Mouse (Mus musculus) intestine, postnatal 0 days (tissue): Measurements from ENCODE around the gene Swap70. TPM values are rescaled to one million over a fixed set of nuclear protein-coding genes. Genes with fewer than 3 reads are reported as not detected.

Experiments
- ATAC-seq: fragments of 200-750 bp; cut with Nextera tagmentation; 2 replicates; pipeline ENCODE4 v1.8.0; 2017; ENCODE audit warnings: mild to moderate bottlenecking, moderate TSS enrichment, moderate library complexity
- H3K27ac ChIP-seq: fragments of 300-500 bp; sonication (generic); 2 replicates; pipeline ENCODE4 v1.5.1; 2014; ENCODE audit warnings: mild to moderate bottlenecking, low read depth, low read length, moderate library complexity
- H3K27me3 ChIP-seq: fragments of 300-500 bp; sonication (generic); replicated peaks from 2 replicates; pipeline ENCODE4 v1.6.1; 2014; ENCODE audit warnings: low read length, mixed read lengths; ENCODE audit not compliant: control insufficient read depth, insufficient read depth
- H3K36me3 ChIP-seq: fragments of 300-500 bp; sonication (generic); 2 replicates; pipeline ENCODE4 v1.6.1; 2014; ENCODE audit warnings: mild to moderate bottlenecking, moderate library complexity; ENCODE audit not compliant: control insufficient read depth, insufficient read depth
- H3K4me1 ChIP-seq: fragments of 300-500 bp; sonication (generic); replicated peaks from 2 replicates; pipeline ENCODE4 v1.6.1; 2014; ENCODE audit warnings: antibody characterized with exemption, low read length, mixed read lengths; ENCODE audit not compliant: control insufficient read depth, insufficient read depth
- H3K4me2 ChIP-seq: fragments of 300-500 bp; sonication (generic); replicated peaks from 2 replicates; pipeline ENCODE4 v1.6.1; 2014; ENCODE audit warnings: low read depth, mild to moderate bottlenecking, moderate library complexity
- H3K4me3 ChIP-seq: fragments of 300-500 bp; sonication (generic); 2 replicates; pipeline ENCODE4 v1.5.1; 2014; ENCODE audit warnings: low read depth, low read length
- H3K9ac ChIP-seq: fragments of 300-500 bp; sonication (generic); 2 replicates; pipeline ENCODE4 v1.6.1; 2014; ENCODE audit warnings: mild to moderate bottlenecking, low read depth, low read length
- H3K9me3 ChIP-seq: fragments of 300-500 bp; sonication (generic); 2 replicates; pipeline ENCODE4 v1.6.1; 2016; ENCODE audit warnings: mixed run types; ENCODE audit not compliant: control insufficient read depth
- CTCF ChIP-seq: sonication (generic); IDR thresholded peaks from 2 replicates; pipeline ENCODE4 v1.5.1; 2016; ENCODE audit warnings: low read depth, mild to moderate bottlenecking, control low read depth, antibody characterized with exemption, moderate library complexity
- WGBS: fragments of 180-500 bp; shearing (Covaris S2); extraction: QIAGEN DNeasy Blood & Tissue Kit; methylation state at CpG from one replicate; pipeline ENCODE4 v1.1.7; 2014; 5-methylcytosine and 5-hydroxymethylcytosine counted together
- polyA plus RNA-seq: library from polyadenylated mRNA; unstranded; fragments of >200 nt; fragmentation: Nextera tagmentation; extraction: Ambion mirVana; gene quantifications from 2 replicates; pipeline ENCODE4 v1.2.1, GENCODE M21; 2015

Swap70 gene
- polyA plus RNA-seq, 1 experiment from 2014 or later, result 11.1 TPM

DNA sequence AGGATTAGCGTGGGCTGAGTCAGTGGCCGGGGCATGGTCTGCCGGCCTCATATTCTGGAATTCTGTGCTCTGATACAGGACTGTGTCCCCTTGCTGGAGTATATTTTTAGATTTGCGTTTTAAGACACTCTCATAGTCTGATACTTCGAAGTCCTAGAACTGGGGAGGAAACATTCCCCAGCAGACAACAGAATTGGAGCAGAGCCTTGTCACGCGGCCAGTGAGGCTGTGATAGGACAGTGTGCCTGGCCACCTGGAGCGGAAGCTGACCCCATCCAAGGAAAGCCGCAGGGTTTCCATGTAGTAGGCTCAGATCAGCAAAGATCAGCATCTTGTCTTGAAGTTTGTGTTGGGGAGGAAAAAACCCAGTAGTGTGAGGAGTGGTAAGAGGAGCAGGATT lies 23.6 kb downstream of the Swap70 start:
- no peaks in the 10 kb centered on the region for H3K27me3 ChIP-seq
- H3K9me3 ChIP-seq, result no peaks in the 10 kb centered on the region
- no peak overlapping the region for H3K4me2 ChIP-seq
- H3K27ac ChIP-seq, result no peak overlapping the region
- no peak overlapping the region for H3K9ac ChIP-seq
- WGBS, result 92% methylated on average over 9 of the region's 9 CpGs
- H3K4me3 ChIP-seq, result no peak overlapping the region
- 0 out of 2 replicates have a peak, but pooled peaks cover 8% of the 10 kb centered on the region for H3K36me3 ChIP-seq
- no peak for ATAC-seq
- no peaks in the 10 kb centered on the region for H3K4me1 ChIP-seq
- TF ChIP-seq CTCF, result no peak

GRCm38 (mm10) chr7:110246526-110246925 lies 25.0 kb downstream of the Swap70 start:
- no peak overlapping the region for H3K4me3 ChIP-seq

GRCm38 (mm10) chr7:110247801-110248200 lies 26.3 kb downstream of the Swap70 start:
- Histone ChIP-seq H3K27ac (no peak overlapping the region), H3K9me3 (no peaks in the 10 kb centered on the region), H3K4me1 (no peaks in the 10 kb centered on the region), H3K4me3 (no peak overlapping the region), H3K27me3 (no peaks in the 10 kb centered on the region), H3K9ac (no peak overlapping the region), H3K4me2 (no peak overlapping the region), H3K36me3 (peaks cover 14% of the 10 kb centered on the region)
- ATAC-seq, result no peak
- WGBS, result 94% methylated on average over 3 of the region's 3 CpGs
- TF ChIP-seq CTCF, result no peak

More at GRCm38 (mm10) chr7:110246526-110246925, 25.0 kb downstream of the Swap70 start:
- Histone ChIP-seq H3K36me3 (0 out of 2 replicates have a peak, but pooled peaks cover 8% of the 10 kb centered on the region), H3K9ac (no peak overlapping the region), H3K9me3 (no peaks in the 10 kb centered on the region), H3K4me1 (no peaks in the 10 kb centered on the region), H3K27me3 (no peaks in the 10 kb centered on the region), H3K4me2 (no peak overlapping the region), H3K27ac (no peak overlapping the region)
- TF ChIP-seq CTCF, result no peak
- 94% methylated on average over 9 of the region's 9 CpGs for WGBS
- ATAC-seq, result no peak

- TF ChIP-seq CTCF, result no peak
- H3K4me3 ChIP-seq, result no peak overlapping the region
- 90% methylated on average over 4 of the region's 4 CpGs for WGBS
- no peak overlapping the region for H3K9ac ChIP-seq
- peaks cover 22% of the 10 kb centered on the region for H3K36me3 ChIP-seq
- ATAC-seq, result no peak
- H3K9me3 ChIP-seq, result no peaks in the 10 kb centered on the region
- no peaks in the 10 kb centered on the region for H3K4me1 ChIP-seq
- no peak overlapping the region for H3K4me2 ChIP-seq
- H3K27ac ChIP-seq, result no peak overlapping the region
- H3K27me3 ChIP-seq, result no peaks in the 10 kb centered on the region
Observed at GRCm38 (mm10) chr7:110248677-110249076, 27.2 kb downstream of the Swap70 start.

DNA sequence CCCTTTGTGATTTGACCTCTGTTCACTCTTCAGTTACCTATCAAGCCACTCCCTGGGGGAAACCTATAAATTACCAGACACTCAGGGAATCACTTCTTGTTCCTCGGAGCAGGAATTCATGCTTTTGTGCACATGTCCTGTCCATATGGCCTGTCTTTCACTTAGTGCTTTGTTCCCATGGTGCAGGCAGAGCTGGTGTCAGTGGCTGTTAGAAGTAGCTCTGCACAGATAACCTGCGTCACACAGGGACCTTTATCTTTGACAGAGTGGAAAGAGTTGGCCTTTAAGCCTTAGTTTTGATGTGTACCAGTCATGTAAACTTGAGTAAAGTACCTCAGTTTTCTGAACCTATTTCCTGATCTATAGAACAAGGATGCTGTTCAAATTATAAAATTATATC lies 32.4 kb downstream of the Swap70 start:
- no peak for ATAC-seq
- Histone ChIP-seq H3K36me3 (peaks cover 14% of the 10 kb centered on the region), H3K4me2 (no peak overlapping the region), H3K4me1 (peaks cover 8% of the 10 kb centered on the region), H3K4me3 (no peak overlapping the region), H3K9me3 (no peaks in the 10 kb centered on the region), H3K27ac (no peak overlapping the region), H3K9ac (no peak overlapping the region), H3K27me3 (no peaks in the 10 kb centered on the region)
- no peak for TF ChIP-seq CTCF
- WGBS, result 46% methylated on average over 2 of the region's 2 CpGs

DNA sequence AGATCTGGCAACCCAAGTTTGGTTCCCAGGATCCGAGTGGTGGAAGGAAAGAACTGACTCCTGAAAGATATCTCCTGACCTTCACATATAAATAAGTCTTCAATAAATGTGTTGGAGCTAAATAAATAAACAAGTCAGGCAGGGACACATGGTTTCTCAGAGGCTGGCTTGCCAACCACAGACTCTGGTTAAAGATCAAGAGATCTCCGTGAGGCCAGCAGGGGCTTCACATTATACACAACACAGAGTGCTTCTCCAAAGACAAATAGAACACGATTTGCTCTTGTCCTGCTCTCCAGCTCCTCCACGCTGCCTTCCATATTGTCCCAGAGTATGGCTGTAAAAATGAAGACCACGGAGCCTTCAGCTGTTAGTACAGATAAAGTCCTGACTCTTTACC lies 32.9 kb downstream of the Swap70 start:
- no peak overlapping the region for H3K4me3 ChIP-seq
- TF ChIP-seq CTCF, result no peak
- no peak overlapping the region for H3K27ac ChIP-seq
- no peak overlapping the region for H3K9ac ChIP-seq
- H3K4me1 ChIP-seq, result peaks cover 8% of the 10 kb centered on the region
- H3K27me3 ChIP-seq, result no peaks in the 10 kb centered on the region
- no peak for ATAC-seq
- no peaks in the 10 kb centered on the region for H3K9me3 ChIP-seq
- H3K36me3 ChIP-seq, result peaks cover 14% of the 10 kb centered on the region
- no peak overlapping the region for H3K4me2 ChIP-seq
- 61% methylated on average over 5 of the region's 5 CpGs for WGBS

GRCm38 (mm10) chr7:110257059-110257458 lies 35.5 kb downstream of the Swap70 start:
- no peaks in the 10 kb centered on the region for H3K9me3 ChIP-seq
- no peak overlapping the region for H3K4me3 ChIP-seq
- no peak overlapping the region for H3K9ac ChIP-seq
- WGBS, result 49% methylated on average over 2 of the region's 2 CpGs
- no peaks in the 10 kb centered on the region for H3K27me3 ChIP-seq
- no peak overlapping the region for H3K4me2 ChIP-seq
- peaks cover 14% of the 10 kb centered on the region for H3K36me3 ChIP-seq
- ATAC-seq, result no peak
- TF ChIP-seq CTCF, result no peak
- peaks cover 8% of the 10 kb centered on the region for H3K4me1 ChIP-seq
- no peak overlapping the region for H3K27ac ChIP-seq
